Mouse (Mus musculus): ENCODE results near the gene Ipmk. TPM values are rescaled to one million over a fixed set of nuclear protein-coding genes. Genes with fewer than 3 reads are reported as not detected.

Ipmk gene
- polyA plus RNA-seq, 1 experiment from 2014 or later: 18.2 TPM

GRCm38 (mm10) chr10:71342030-71342805 lies 5.3 kb upstream of the Ipmk start:
- Histone ChIP-seq H3K27me3 (replicated peaks; ENCODE audit: control insufficient read depth, insufficient read depth, low read length) (no peaks in the 10 kb centered on the region), H3K36me3 (ENCODE audit: control insufficient read depth, insufficient read depth, low read length) (no peaks in the 10 kb centered on the region; the same call in 1 of the 2 replicates), H3K9ac (ENCODE audit: low read depth, low read length) (no peak overlapping the region), H3K4me2 (no peak overlapping the region), H3K4me1 (replicated peaks; ENCODE audit: control insufficient read depth, insufficient read depth, low read length) (peaks cover 32% of the 10 kb centered on the region), H3K9me3 (ENCODE audit: control insufficient read depth, low read length) (no peaks in the 10 kb centered on the region), H3K27ac (ENCODE audit: low read depth, low read length) (no peak overlapping the region), H3K4me3 (ENCODE audit: low read depth, low read length) (no peak overlapping the region)
- no peak for DNase-seq (ENCODE audit: low spot score)
- WGBS: 87% methylated on average over 7 of the region's 7 CpGs
- no peak for ATAC-seq (replicated peaks; ENCODE audit: low FRiP score)

- Histone ChIP-seq H3K36me3 (ENCODE audit: control insufficient read depth, insufficient read depth, low read length) (no peaks in the 10 kb centered on the region; the same call in 1 of the 2 replicates), H3K4me2 (peak overlapping the region; percentile 72), H3K27ac (ENCODE audit: low read depth, low read length) (no peak overlapping the region), H3K9me3 (ENCODE audit: control insufficient read depth, low read length) (no peaks in the 10 kb centered on the region), H3K27me3 (replicated peaks; ENCODE audit: control insufficient read depth, insufficient read depth, low read length) (no peaks in the 10 kb centered on the region), H3K4me3 (ENCODE audit: low read depth, low read length) (no peak overlapping the region; the same call in 1 of the 2 replicates), H3K9ac (ENCODE audit: low read depth, low read length) (no peak overlapping the region), H3K4me1 (replicated peaks; ENCODE audit: control insufficient read depth, insufficient read depth, low read length) (peaks cover 32% of the 10 kb centered on the region)
- no peak for ATAC-seq (replicated peaks; ENCODE audit: low FRiP score)
- no peak for DNase-seq (ENCODE audit: low spot score)
- WGBS: 79% methylated on average over 3 of the region's 3 CpGs
Observed at GRCm38 (mm10) chr10:71343130-71343529, 4.4 kb upstream of the Ipmk start.

GRCm38 (mm10) chr10:71343567-71344265 lies 3.8 kb upstream of the Ipmk start:
- peak overlapping the region; percentile 81 for H3K9ac ChIP-seq (ENCODE audit: low read depth, low read length)
- no peak overlapping the region for H3K27ac ChIP-seq (ENCODE audit: low read depth, low read length)
- peaks cover 31% of the 10 kb centered on the region for H3K4me1 ChIP-seq (replicated peaks; ENCODE audit: control insufficient read depth, insufficient read depth, low read length)
- H3K4me2 ChIP-seq: peak overlapping the region; percentile 72
- DNase-seq (ENCODE audit: low spot score) (no peak), ATAC-seq (replicated peaks; ENCODE audit: low FRiP score) (no peak)
- no peaks in the 10 kb centered on the region; the same call in 1 of the 2 replicates for H3K36me3 ChIP-seq (ENCODE audit: control insufficient read depth, insufficient read depth, low read length)
- no peaks in the 10 kb centered on the region for H3K9me3 ChIP-seq (ENCODE audit: control insufficient read depth, low read length)
- H3K4me3 ChIP-seq (ENCODE audit: low read depth, low read length): peak overlapping the region; percentile 73
- no peaks in the 10 kb centered on the region for H3K27me3 ChIP-seq (replicated peaks; ENCODE audit: control insufficient read depth, insufficient read depth, low read length)
- 23% methylated on average over 14 of the region's 14 CpGs for WGBS

- WGBS: under 1% methylated on average over 60 of the region's 60 CpGs
- H3K4me1 ChIP-seq (replicated peaks; ENCODE audit: control insufficient read depth, insufficient read depth, low read length): peaks cover 33% of the 10 kb centered on the region
Observed at GRCm38 (mm10) chr10:71344579-71345143, 2.9 kb upstream of the Ipmk start, which contains the start of gene Cisd1. Gene Cisd1 (minus strand): TSS chr10:71344954.

GRCm38 (mm10) chr10:71346106-71346505 lies 1.5 kb upstream of the Ipmk start:
- H3K4me2 ChIP-seq: peak overlapping the region; percentile 90; the same call in 1 of the 2 replicates
- no peak for ATAC-seq (replicated peaks; ENCODE audit: low FRiP score)
- peaks cover 34% of the 10 kb centered on the region for H3K4me1 ChIP-seq (replicated peaks; ENCODE audit: control insufficient read depth, insufficient read depth, low read length)
- H3K9me3 ChIP-seq (ENCODE audit: control insufficient read depth, low read length): no peaks in the 10 kb centered on the region
- no peaks in the 10 kb centered on the region for H3K27me3 ChIP-seq (replicated peaks; ENCODE audit: control insufficient read depth, insufficient read depth, low read length)
- H3K9ac ChIP-seq (ENCODE audit: low read depth, low read length): peak overlapping the region; percentile 55; the same call in 1 of the 2 replicates
- peaks cover 3% of the 10 kb centered on the region; the same call in 1 of the 2 replicates for H3K36me3 ChIP-seq (ENCODE audit: control insufficient read depth, insufficient read depth, low read length)
- no peak overlapping the region for H3K4me3 ChIP-seq (ENCODE audit: low read depth, low read length)
- WGBS: 69% methylated on average over 2 of the region's 2 CpGs
- DNase-seq (ENCODE audit: low spot score): no peak
- H3K27ac ChIP-seq (ENCODE audit: low read depth, low read length): peak overlapping the region; percentile 93

More at GRCm38 (mm10) chr10:71344579-71345143, 2.9 kb upstream of the Ipmk start, which contains the start of gene Cisd1:
- Histone ChIP-seq H3K4me3 (ENCODE audit: low read depth, low read length) (peak within 1 kb of the TSS; percentile 73), H3K27ac (ENCODE audit: low read depth, low read length) (peak within 1 kb of the TSS; percentile 57), H3K27me3 (replicated peaks; ENCODE audit: control insufficient read depth, insufficient read depth, low read length) (no peaks in the 10 kb centered on the region), H3K9me3 (ENCODE audit: control insufficient read depth, low read length) (no peaks in the 10 kb centered on the region), H3K9ac (ENCODE audit: low read depth, low read length) (peak within 1 kb of the TSS; percentile 81), H3K4me2 (peak within 1 kb of the TSS; percentile 72), H3K36me3 (ENCODE audit: control insufficient read depth, insufficient read depth, low read length) (no peaks in the 10 kb centered on the region; the same call in 1 of the 2 replicates)
- peak; percentile 76 for ATAC-seq (replicated peaks; ENCODE audit: low FRiP score)
- peak; percentile 93 for DNase-seq (ENCODE audit: low spot score)

GRCm38 (mm10) chr10:71346722-71347508 lies 648 bp upstream of the Ipmk start:
- Histone ChIP-seq H3K4me1 (replicated peaks; ENCODE audit: control insufficient read depth, insufficient read depth, low read length) (peaks cover 34% of the 10 kb centered on the region), H3K4me2 (peak overlapping the region; percentile 90), H3K9me3 (ENCODE audit: control insufficient read depth, low read length) (no peaks in the 10 kb centered on the region), H3K9ac (ENCODE audit: low read depth, low read length) (peak overlapping the region; percentile 86), H3K27me3 (replicated peaks; ENCODE audit: control insufficient read depth, insufficient read depth, low read length) (no peaks in the 10 kb centered on the region), H3K4me3 (ENCODE audit: low read depth, low read length) (peak overlapping the region; percentile 83), H3K36me3 (ENCODE audit: control insufficient read depth, insufficient read depth, low read length) (peaks cover 3% of the 10 kb centered on the region; the same call in 1 of the 2 replicates), H3K27ac (ENCODE audit: low read depth, low read length) (peak overlapping the region; percentile 93)
- no peak for ATAC-seq (replicated peaks; ENCODE audit: low FRiP score)
- DNase-seq (ENCODE audit: low spot score): no peak
- WGBS: 9% methylated on average over 13 of the region's 13 CpGs

GRCm38 (mm10) chr10:71347964-71348636 lies 537 bp downstream of the Ipmk start:
- ATAC-seq (replicated peaks; ENCODE audit: low FRiP score) (peak; percentile 27), DNase-seq (ENCODE audit: low spot score) (peak; percentile 75)
- Histone ChIP-seq H3K4me3 (ENCODE audit: low read depth, low read length) (peak overlapping the region; percentile 83), H3K9ac (ENCODE audit: low read depth, low read length) (peak overlapping the region; percentile 86), H3K27me3 (replicated peaks; ENCODE audit: control insufficient read depth, insufficient read depth, low read length) (no peaks in the 10 kb centered on the region), H3K4me1 (replicated peaks; ENCODE audit: control insufficient read depth, insufficient read depth, low read length) (peaks cover 30% of the 10 kb centered on the region), H3K36me3 (ENCODE audit: control insufficient read depth, insufficient read depth, low read length) (peaks cover 3% of the 10 kb centered on the region; the same call in 1 of the 2 replicates), H3K4me2 (peak overlapping the region; percentile 90), H3K27ac (ENCODE audit: low read depth, low read length) (peak overlapping the region; percentile 75), H3K9me3 (ENCODE audit: control insufficient read depth, low read length) (no peaks in the 10 kb centered on the region)
- under 1% methylated on average over 47 of the region's 48 CpGs for WGBS

Data from liver, embryonic 11.5 days (tissue).